Mouse (Mus musculus) brain, embryonic 14.5 days (tissue): ENCODE results near the gene Tpsb2. TPM values are rescaled to one million over a fixed set of nuclear protein-coding genes. Genes with fewer than 3 reads are reported as not detected.

Experiments used
- DNase-seq: peaks from one replicate; pipeline ENCODE4 v3.0.0-alpha.2; 2011; ENCODE audit warnings: low read depth
- CTCF ChIP-seq: fragments of 200-500 bp; IDR thresholded peaks from 2 replicates; pipeline ENCODE4 v1.5.1; 2012; ENCODE audit warnings: inconsistent platforms, mild to moderate bottlenecking, moderate library complexity, borderline replicate concordance; ENCODE audit not compliant: insufficient read depth, insufficient read length; ENCODE audit errors: extremely low read depth
- POLR2A ChIP-seq: fragments of 200-500 bp; IDR thresholded peaks from 2 replicates; pipeline ENCODE4 v1.6.1; 2012; ENCODE audit warnings: mild to moderate bottlenecking, inconsistent platforms, borderline replicate concordance; ENCODE audit not compliant: poor library complexity, insufficient read depth, insufficient read length, severe bottlenecking; ENCODE audit errors: extremely low read depth
- polyA plus RNA-seq: library from polyadenylated mRNA; depleted of rRNA; stranded (reverse); fragments of >200 nt; gene quantifications from 2 replicates; pipeline ENCODE4 v1.2.3, GENCODE M21; 2012; rRNA removed

Tpsb2 gene
- polyA plus RNA-seq, 1 experiment, result 0.62 TPM

DNA sequence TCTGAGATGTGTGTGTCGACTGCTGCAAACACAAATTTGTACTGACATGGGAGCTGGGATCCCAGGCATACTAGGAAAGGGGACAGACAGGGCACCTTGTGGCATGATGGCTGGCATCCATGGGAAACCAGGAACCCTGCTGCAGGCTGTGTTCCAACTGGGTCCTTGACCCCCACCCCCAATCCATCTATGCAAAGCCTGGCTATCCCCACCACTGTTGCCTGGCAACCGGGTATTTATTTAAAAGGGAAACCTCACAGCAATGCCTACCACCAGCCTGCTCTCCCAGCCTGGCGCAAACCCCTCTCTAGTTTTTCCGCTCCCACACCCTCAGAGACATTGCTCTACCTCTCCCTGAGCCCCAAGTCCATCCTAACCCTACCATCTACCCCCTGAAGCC, 41.2 kb downstream of the Tpsb2 start:
- peak; percentile 52 for DNase-seq
- TF ChIP-seq CTCF, result no peak
- no peak for TF ChIP-seq POLR2A

- DNase-seq, result no peak
These were observed 42.3 kb downstream of the Tpsb2 start for GRCm38 (mm10) chr17:25408302-25408999.

GRCm38 (mm10) chr17:25409621-25410020, 43.5 kb downstream of the Tpsb2 start:
- peak; percentile 69 for DNase-seq
- TF ChIP-seq CTCF, result no peak
- no peak for TF ChIP-seq POLR2A

More at GRCm38 (mm10) chr17:25408302-25408999, 42.3 kb downstream of the Tpsb2 start:
- no peak for TF ChIP-seq CTCF
- no peak for TF ChIP-seq POLR2A

DNA sequence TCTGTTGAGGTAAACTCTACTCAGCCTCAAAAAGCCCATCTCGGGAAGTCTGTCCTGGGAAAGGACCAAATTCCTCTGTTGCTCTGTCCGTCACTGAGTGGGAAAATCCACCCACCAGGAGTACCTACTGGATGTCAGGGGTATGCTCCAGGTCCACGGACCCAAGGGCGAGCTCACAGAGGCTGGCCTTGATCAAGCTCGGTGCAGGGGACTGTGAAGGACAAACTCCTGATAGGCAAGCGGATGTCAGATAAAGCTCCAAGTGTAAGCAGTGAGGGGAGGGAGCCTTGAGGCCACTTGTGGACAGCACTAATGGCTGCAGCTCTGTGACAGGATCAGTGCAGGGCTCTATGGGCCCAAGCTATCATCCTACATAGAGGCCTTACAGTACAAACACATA, 44.1 kb downstream of the Tpsb2 start:
- no peak for DNase-seq
- TF ChIP-seq POLR2A (no peak), CTCF (no peak)

DNA sequence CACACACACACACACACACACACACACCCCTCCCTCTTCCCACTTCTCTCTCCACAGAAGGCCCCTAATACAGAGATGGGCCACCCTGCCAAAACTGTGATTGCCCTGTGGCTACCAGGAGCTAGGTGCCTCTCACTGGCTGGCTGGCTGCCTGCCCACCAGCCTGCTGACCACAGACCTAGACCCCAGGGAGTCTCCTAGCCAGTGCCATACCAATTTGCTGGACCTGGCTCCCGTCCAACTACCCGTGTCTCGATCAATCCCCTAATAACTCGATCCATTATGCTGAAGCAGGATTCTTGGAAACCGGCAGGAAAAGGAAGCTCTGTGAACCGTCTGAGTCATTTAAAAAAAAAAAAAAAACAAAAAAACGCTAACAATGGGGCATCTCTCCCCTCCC, 44.7 kb downstream of the Tpsb2 start:
- DNase-seq, result peak; percentile 66

DNA sequence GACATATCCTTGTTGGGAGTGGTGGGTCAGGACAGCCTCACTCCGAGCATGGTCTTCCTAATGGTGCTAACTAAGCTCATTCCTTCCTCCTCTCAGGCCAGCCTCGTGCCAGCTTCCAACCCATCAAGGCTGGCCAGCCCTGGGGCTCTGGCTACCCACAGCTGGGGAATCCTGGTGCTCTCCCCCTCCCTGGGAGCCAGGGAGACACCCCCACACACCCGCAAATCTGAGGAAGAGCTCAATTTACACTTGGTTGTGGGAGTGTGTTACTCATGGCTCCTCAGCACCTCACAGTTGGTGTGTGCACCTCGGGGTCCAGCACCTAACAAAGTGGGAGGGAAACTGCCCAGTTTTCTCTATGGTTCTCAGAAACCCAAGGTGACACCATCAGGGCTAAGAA, 45.1 kb downstream of the Tpsb2 start:
- no peak for DNase-seq
- TF ChIP-seq CTCF, result no peak
- TF ChIP-seq POLR2A, result no peak

More for the DNA sequence above, 44.7 kb downstream of the Tpsb2 start:
- no peak for TF ChIP-seq CTCF
- TF ChIP-seq POLR2A, result no peak

DNA sequence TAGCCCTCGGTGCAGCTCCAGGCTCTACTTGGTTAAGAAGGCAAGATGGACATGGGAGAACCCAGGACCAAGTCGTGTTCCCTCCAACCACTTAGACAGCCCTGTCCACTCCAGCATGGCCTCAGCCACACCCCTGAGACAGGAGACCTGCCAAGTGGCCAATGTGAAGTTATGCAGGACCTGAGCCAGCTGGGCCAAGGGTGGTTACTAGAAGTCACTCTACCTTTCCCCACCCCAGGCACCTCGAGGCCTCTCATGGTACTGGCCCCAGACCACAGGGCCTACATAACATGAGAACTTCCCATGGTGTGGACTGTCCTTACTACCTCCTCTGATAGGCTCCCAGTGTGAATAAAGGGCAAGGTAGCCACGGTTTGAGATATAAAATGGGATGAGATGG, 48.1 kb downstream of the Tpsb2 start:
- no peak for DNase-seq
- TF ChIP-seq POLR2A, result no peak
- TF ChIP-seq CTCF, result no peak

- TF ChIP-seq POLR2A (no peak), CTCF (no peak)
- DNase-seq, result no peak
These were observed 48.8 kb downstream of the Tpsb2 start for GRCm38 (mm10) chr17:25414917-25415316.

DNA sequence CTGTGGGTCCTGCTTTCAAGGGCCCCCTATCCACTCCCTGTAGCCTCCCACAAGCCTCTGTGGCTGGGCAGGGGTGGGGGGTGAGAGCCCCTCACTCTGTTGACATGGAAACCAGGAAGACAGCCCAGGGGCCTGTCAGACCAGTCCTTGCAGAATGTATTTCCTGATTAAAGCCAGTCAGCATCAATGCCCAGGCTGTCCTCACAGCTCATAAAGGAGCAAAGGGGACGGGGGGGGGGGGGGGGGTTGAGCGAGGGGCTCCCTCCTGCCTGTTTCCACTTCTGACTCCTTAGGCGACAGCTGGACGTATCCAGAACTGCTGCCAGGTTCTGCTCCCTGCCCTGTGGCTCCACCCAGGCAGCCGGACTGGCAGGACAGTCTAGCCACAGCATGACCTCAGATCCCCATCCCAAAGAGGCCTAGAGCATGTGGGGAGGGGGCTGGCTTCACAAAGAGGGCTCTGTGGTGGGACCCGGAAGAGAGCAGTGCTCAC, 49.4 kb downstream of the Tpsb2 start:
- TF ChIP-seq POLR2A (no peak), CTCF (no peak)
- DNase-seq, result peak; percentile 67

DNA sequence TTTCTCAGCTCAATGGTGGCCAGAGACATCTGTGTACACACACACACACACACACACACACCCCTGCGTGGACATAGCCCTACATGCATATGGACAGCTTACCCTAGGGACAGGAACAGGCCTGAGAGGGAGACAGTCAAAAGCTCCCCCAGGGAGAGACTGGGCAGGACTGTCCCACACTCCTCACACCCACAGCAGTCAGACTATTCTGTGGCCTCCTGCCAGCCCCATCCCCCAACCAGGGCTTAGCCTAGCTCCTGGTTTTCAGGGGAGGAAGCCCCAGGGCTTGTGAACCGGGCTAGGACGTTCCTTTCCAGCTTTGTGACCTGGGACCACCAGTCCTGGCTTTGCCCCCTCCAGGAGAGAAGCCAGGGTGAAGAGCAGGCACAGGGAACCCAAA, 50.1 kb downstream of the Tpsb2 start:
- no peak for TF ChIP-seq POLR2A
- TF ChIP-seq CTCF, result no peak
- peak; percentile 65 for DNase-seq

DNA sequence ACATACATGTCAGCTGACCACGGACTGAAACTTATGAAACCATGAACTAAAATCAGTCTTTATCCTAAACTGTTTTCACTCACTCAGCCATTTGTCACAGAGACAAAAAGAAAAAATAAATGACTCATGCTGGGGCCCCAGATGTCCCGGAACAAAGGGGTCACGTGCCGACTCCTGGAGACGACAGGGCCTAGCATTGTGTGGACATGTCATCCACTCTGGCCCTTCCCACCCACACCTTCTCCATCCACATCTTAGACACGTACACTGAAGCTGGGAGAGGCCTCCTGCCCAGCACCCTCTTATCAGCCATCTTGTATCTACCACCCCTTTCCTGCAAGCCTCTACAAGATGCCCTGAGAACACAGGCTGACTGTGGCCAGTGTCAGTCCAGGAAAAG, 51.9 kb downstream of the Tpsb2 start:
- TF ChIP-seq CTCF (no peak), POLR2A (no peak)
- no peak for DNase-seq

Other genes with a start within 250 kb of the Tpsb2 start
- 0.07 TPM in 1 of 2 replicates, not detected in the other for gene Ptx4, start 245.5 kb upstream of the Tpsb2 start, polyA plus RNA-seq
- gene Clcn7, start 232.9 kb upstream of the Tpsb2 start, polyA plus RNA-seq, result 41.4 and 45.7 TPM in 2 replicates
- gene Ccdc154, start 203.8 kb upstream of the Tpsb2 start, polyA plus RNA-seq, result not detected in 2 replicates
- gene Gm38655, start 190.8 kb upstream of the Tpsb2 start, polyA plus RNA-seq, result not detected in 2 replicates
- gene BC003965, start 181.8 kb upstream of the Tpsb2 start, polyA plus RNA-seq, result 22.3 and 29.5 TPM in 2 replicates
- 22.3 and 24.1 TPM in 2 replicates for gene Unkl, start 177.9 kb upstream of the Tpsb2 start, polyA plus RNA-seq
- gene Gnptg, start 126.2 kb upstream of the Tpsb2 start, polyA plus RNA-seq, result 75.1 and 108 TPM in 2 replicates
- gene Tsr3, start 126.1 kb upstream of the Tpsb2 start, polyA plus RNA-seq, result 40.8 and 54.0 TPM in 2 replicates
- 15.6 and 16.6 TPM in 2 replicates for gene Baiap3, start 109.9 kb upstream of the Tpsb2 start, polyA plus RNA-seq
- gene Ube2i, start 91.7 kb upstream of the Tpsb2 start, polyA plus RNA-seq, result 481 and 573 TPM in 2 replicates
- 0.08 and 0.19 TPM in 2 replicates for gene Prss34, start 67.9 kb upstream of the Tpsb2 start, polyA plus RNA-seq
- gene Prss28, start 57.7 kb upstream of the Tpsb2 start, polyA plus RNA-seq, result not detected in 2 replicates
- gene Prss29, start 47.7 kb upstream of the Tpsb2 start, polyA plus RNA-seq, result not detected in 2 replicates
- gene Tpsab1, start 20.7 kb upstream of the Tpsb2 start, polyA plus RNA-seq, result 0.06 TPM in 1 of 2 replicates, not detected in the other
- 0.45 and 0.72 TPM in 2 replicates for gene Tpsg1, start 3.0 kb downstream of the Tpsb2 start, polyA plus RNA-seq
- gene Cacna1h, start 67.5 kb downstream of the Tpsb2 start, polyA plus RNA-seq, result 90.4 and 118 TPM in 2 replicates
- 1.1 and 1.4 TPM in 2 replicates for gene Tekt4, start 88.3 kb downstream of the Tpsb2 start, polyA plus RNA-seq
- gene Sstr5, start 131.0 kb downstream of the Tpsb2 start, polyA plus RNA-seq, result 0.22 and 0.25 TPM in 2 replicates
- 17.6 and 17.9 TPM in 2 replicates for gene Sox8, start 204.4 kb downstream of the Tpsb2 start, polyA plus RNA-seq
- gene Lmf1, start 212.8 kb downstream of the Tpsb2 start, polyA plus RNA-seq, result 11.7 and 16.0 TPM in 2 replicates